28 mouse cellular contexts compared by ENCODE assay signal in the genomic region with DNA sequence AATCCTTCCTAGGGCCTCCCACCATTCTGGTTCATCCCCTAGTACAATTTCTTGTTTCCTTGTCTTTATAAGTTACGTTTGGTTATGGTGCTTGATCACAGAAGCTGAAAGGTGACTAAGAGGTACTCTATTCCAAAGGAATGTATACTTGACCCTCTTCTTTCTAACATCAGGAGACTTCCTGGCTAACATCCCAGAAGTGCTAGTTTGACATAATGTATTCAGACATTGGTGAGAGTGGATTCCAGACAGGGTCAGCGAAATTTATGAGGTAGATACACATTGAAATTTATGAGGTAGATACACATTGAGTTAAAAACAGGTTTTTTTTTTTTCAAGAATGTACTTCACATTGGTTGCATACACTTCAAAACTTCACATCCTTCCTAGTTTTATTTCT.
A peak's percentile ranks its signal among the peaks of the same experiment; 100 is the strongest.
DNase-seq lines count a peak whose midpoint lies in the region; ATAC-seq and TF ChIP-seq lines count a peak whose summit lies in the region.
"Had no signal": no experiment of that assay in that cellular context is flagged by ENCODE, and none has a peak within 500 bp of the region (broad histone marks: within the 10 kb centered on the region; RNA-seq: fewer than 3 reads in every experiment).

No protein-coding gene starts in this region.

- H3K4me1 ChIP-seq in kidney, adult 2 months (ENCODE audit: control insufficient read depth, insufficient read depth, low read length) = no peaks in the 10 kb centered on the region
- H3K4me1 ChIP-seq in limb, embryonic 14.5 days (ENCODE audit: control insufficient read depth, insufficient read depth, low read length) = no peaks in the 10 kb centered on the region
- no peaks in the 10 kb centered on the region for H3K4me1 ChIP-seq in limb, embryonic 10.5 days
- H3K4me1 ChIP-seq in embryonic fibroblast, embryonic 13.5 days (ENCODE audit: control insufficient read depth, insufficient read depth, low read length) = peaks cover 3% of the 10 kb centered on the region; the same call in 1 of the 2 replicates
- H3K4me1 ChIP-seq: embryonic facial prominence, embryonic 10.5 days; embryonic facial prominence, embryonic 13.5 days; forebrain, embryonic 10.5 days; forebrain, embryonic 13.5 days; heart, embryonic 10.5 days; heart, embryonic 13.5 days; hindbrain, embryonic 12.5 days; hindbrain, embryonic 15.5 days had no signal

- no peak overlapping the region for H3K4me2 ChIP-seq in limb, embryonic 14.5 days (replicated peaks; ENCODE audit: low read depth, low read length, severe bottlenecking)
- H3K4me2 ChIP-seq: embryonic facial prominence, embryonic 13.5 days; forebrain, embryonic 13.5 days; heart, embryonic 13.5 days; hindbrain, embryonic 12.5 days; hindbrain, embryonic 15.5 days had no signal

- ATAC-seq in limb, embryonic 14.5 days (ENCODE audit: low FRiP score, low read depth) = no peak
- ATAC-seq: CD4-positive, CD25-positive, alpha-beta regulatory T cell, adult 4 months; forebrain, embryonic 13.5 days; forebrain, embryonic 16.5 days; inflammation-experienced regulatory T-cells, adult 6 months had no signal

- 17% methylated on average over 2 of the region's 2 CpGs for WGBS in kidney, adult 2 months
- 66% methylated on average over 2 of the region's 2 CpGs for WGBS in limb, embryonic 14.5 days
- 83% methylated on average over 2 of the region's 2 CpGs for WGBS in limb, embryonic 10.5 days

- TF ChIP-seq CTCF in kidney, adult 2 months (conservative IDR thresholded peaks at IDR 0.05; ENCODE audit: insufficient read depth, insufficient read length, low read depth, low read length) = no peak
- TF ChIP-seq CTCF in embryonic fibroblast, embryonic 13.5 days (IDR thresholded peaks at IDR 0.05; ENCODE audit: borderline replicate concordance, insufficient read depth, low read length) = no peak

- no peak overlapping the region for H3K4me3 ChIP-seq in kidney, adult 2 months (ENCODE audit: insufficient read depth, low read depth, low read length)
- no peak overlapping the region for H3K4me3 ChIP-seq in limb, embryonic 14.5 days (replicated peaks; ENCODE audit: low read length)
- H3K4me3 ChIP-seq in limb, embryonic 10.5 days = no peak overlapping the region
- no peak overlapping the region for H3K4me3 ChIP-seq in embryonic fibroblast, embryonic 13.5 days (ENCODE audit: insufficient read depth, low read length)
- H3K4me3 ChIP-seq: embryonic facial prominence, embryonic 10.5 days; embryonic facial prominence, embryonic 13.5 days; forebrain, embryonic 10.5 days; forebrain, embryonic 13.5 days; heart, adult 2 months; heart, embryonic 10.5 days; heart, embryonic 13.5 days; hindbrain, embryonic 12.5 days; hindbrain, embryonic 15.5 days had no signal

- no peaks in the 10 kb centered on the region for H3K27me3 ChIP-seq in kidney, adult 2 months (replicated peaks; ENCODE audit: control insufficient read depth, insufficient read depth, low read length)
- no peaks in the 10 kb centered on the region for H3K27me3 ChIP-seq in limb, embryonic 14.5 days (ENCODE audit: control insufficient read depth, insufficient read depth, low read length)
- no peaks in the 10 kb centered on the region for H3K27me3 ChIP-seq in limb, embryonic 10.5 days (ENCODE audit: low read depth, poor library complexity, severe bottlenecking)
- H3K27me3 ChIP-seq: embryonic facial prominence, embryonic 13.5 days; forebrain, embryonic 13.5 days; heart, embryonic 13.5 days; hindbrain, embryonic 12.5 days; hindbrain, embryonic 15.5 days had no signal

- TF ChIP-seq POLR2A in kidney, adult 2 months (IDR thresholded peaks at IDR 0.05; ENCODE audit: low read depth, low read length) = no peak
- TF ChIP-seq POLR2A in limb, embryonic 14.5 days (IDR thresholded peaks at IDR 0.05; ENCODE audit: borderline replicate concordance, extremely low read depth, insufficient read depth, insufficient read length) = no peak
- no peak for TF ChIP-seq POLR2A in embryonic fibroblast, embryonic 13.5 days (IDR thresholded peaks at IDR 0.05; ENCODE audit: low read depth, low read length)

- no peak overlapping the region for H3K9ac ChIP-seq in limb, embryonic 14.5 days (ENCODE audit: low read depth, low read length, severe bottlenecking)
- H3K9ac ChIP-seq: embryonic facial prominence, embryonic 13.5 days; forebrain, embryonic 13.5 days; heart, embryonic 13.5 days; hindbrain, embryonic 12.5 days; hindbrain, embryonic 15.5 days had no signal

- H3K9me3 ChIP-seq in limb, embryonic 14.5 days (ENCODE audit: control insufficient read depth, low read length) = no peaks in the 10 kb centered on the region
- no peaks in the 10 kb centered on the region for H3K9me3 ChIP-seq in limb, embryonic 10.5 days (replicated peaks)
- H3K9me3 ChIP-seq: embryonic facial prominence, embryonic 10.5 days; embryonic facial prominence, embryonic 13.5 days; forebrain, embryonic 10.5 days; forebrain, embryonic 13.5 days; heart, embryonic 10.5 days; heart, embryonic 13.5 days; hindbrain, embryonic 12.5 days; hindbrain, embryonic 15.5 days had no signal

- no peaks in the 10 kb centered on the region for H3K36me3 ChIP-seq in kidney, adult 2 months (ENCODE audit: control insufficient read depth, insufficient read depth, low read length)
- H3K36me3 ChIP-seq in limb, embryonic 14.5 days (ENCODE audit: control insufficient read depth, insufficient read depth, low read length) = no peaks in the 10 kb centered on the region
- H3K36me3 ChIP-seq in limb, embryonic 10.5 days = no peaks in the 10 kb centered on the region
- H3K36me3 ChIP-seq: embryonic facial prominence, embryonic 10.5 days; embryonic facial prominence, embryonic 13.5 days; forebrain, embryonic 10.5 days; heart, embryonic 10.5 days; heart, embryonic 13.5 days; hindbrain, embryonic 12.5 days; hindbrain, embryonic 15.5 days had no signal

- no peak overlapping the region for H3K27ac ChIP-seq in kidney, adult 2 months (ENCODE audit: insufficient read depth, low read depth, low read length)
- H3K27ac ChIP-seq in limb, embryonic 14.5 days (replicated peaks; ENCODE audit: low read depth, low read length) = no peak overlapping the region
- H3K27ac ChIP-seq in limb, embryonic 10.5 days = no peak overlapping the region
- peak overlapping the region; percentile 35 for H3K27ac ChIP-seq in embryonic fibroblast, embryonic 13.5 days (ENCODE audit: insufficient read depth, low read length)
- H3K27ac ChIP-seq: embryonic facial prominence, embryonic 10.5 days; embryonic facial prominence, embryonic 13.5 days; forebrain, embryonic 10.5 days; forebrain, embryonic 13.5 days; heart, adult 2 months; heart, embryonic 10.5 days; heart, embryonic 13.5 days; hindbrain, embryonic 12.5 days; hindbrain, embryonic 15.5 days had no signal

- DNase-seq in kidney, adult 2 months = peak; percentile 17
- DNase-seq in kidney, adult 9 months = no peak
- DNase-seq in limb, embryonic 14.5 days (ENCODE audit: low spot score) = peak; percentile 14
- DNase-seq in limb, embryonic 10.5 days (ENCODE audit: low spot score) = no peak
- DNase-seq in Muller cell, postnatal 12 days (ENCODE audit: inconsistent ontology term) = peak; percentile 72
- DNase-seq in adrenal gland, adult (ENCODE audit: inconsistent age in 2 of 2, low spot score in 1 of 2) = no peak
- DNase-seq: adrenal gland, adult 8-10 months; adrenal gland, postnatal 25 days; cerebellum, adult 11-12 months; cerebellum, adult 8-10 months; cerebellum, postnatal 10 days; cerebellum, postnatal 36 days; embryo, embryonic 11 days; gastrocnemius, postnatal 10 days; gastrocnemius, postnatal 36 days; heart, adult 2 months had no signal

Comparison
In these comparisons a context has a peak if more than half of its experiments do, and no peak if none do; other contexts are left out.
1. DNase-seq: peak in kidney, adult 2 months (single experiment), limb, embryonic 14.5 days (single experiment) and Muller cell, postnatal 12 days (single experiment); none in kidney, adult 9 months (single experiment), limb, embryonic 10.5 days (single experiment) and adrenal gland, adult (0 of 2).